Mouse (Mus musculus): Measurements from ENCODE around the gene Fignl1. TPM values are rescaled to one million over a fixed set of nuclear protein-coding genes. Genes with fewer than 3 reads are reported as not detected.

The Fignl1 gene
- polyA plus RNA-seq, 1 experiment from 2014 or later: 53.7 TPM

DNA sequence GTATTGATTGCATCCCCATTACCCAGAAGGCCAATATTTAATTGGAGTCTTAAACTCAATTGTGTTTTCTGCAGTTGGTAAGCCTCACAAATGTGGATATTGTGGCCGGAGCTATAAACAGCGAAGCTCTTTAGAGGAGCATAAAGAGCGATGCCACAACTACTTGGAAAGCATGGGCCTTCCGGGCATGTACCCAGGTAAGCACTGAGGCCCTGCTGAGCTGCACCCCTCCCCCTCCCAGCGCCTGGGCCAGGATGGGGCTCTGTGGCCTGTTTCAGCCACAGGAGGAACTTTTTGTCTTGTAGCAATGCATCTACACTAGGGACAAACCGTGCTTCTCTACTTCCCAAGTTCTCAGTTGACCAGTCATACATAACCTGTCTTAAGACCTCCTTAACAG is 50.6 kb downstream of the Fignl1 start:
- no peak overlapping the region for H3K27ac ChIP-seq
- H3K4me1 ChIP-seq: no peaks in the 10 kb centered on the region
- 66% methylated on average over 6 of the region's 6 CpGs for WGBS
- H3K4me3 ChIP-seq: no peak overlapping the region
- H3K27me3 ChIP-seq: no peaks in the 10 kb centered on the region
- H3K36me3 ChIP-seq: no peaks in the 10 kb centered on the region
- no peak overlapping the region for H3K9ac ChIP-seq
- no peak overlapping the region for H3K4me2 ChIP-seq
- H3K9me3 ChIP-seq: no peaks in the 10 kb centered on the region
- ATAC-seq (ENCODE audit: insufficient number of reproducible peaks, insufficient read depth, low FRiP score, low TSS enrichment, low read depth): no peak

DNA sequence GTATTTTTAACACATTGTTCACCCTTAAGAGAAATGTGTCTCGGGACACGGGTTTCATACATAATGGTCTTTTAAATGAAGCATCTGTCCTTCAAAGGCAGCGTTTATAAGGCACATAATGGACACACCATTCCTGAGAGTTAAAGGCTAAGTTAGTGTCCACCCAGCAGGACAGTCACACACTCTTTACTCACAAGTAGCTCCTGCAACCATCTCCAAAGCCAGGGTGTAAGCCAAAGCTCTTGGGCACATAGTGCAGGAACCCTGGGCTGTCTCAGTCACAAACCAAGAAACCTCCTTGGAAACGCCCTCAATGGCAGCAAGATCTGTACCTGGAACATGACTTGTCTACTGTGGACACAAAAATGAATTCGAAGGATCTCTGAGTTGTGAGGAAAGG is 55.9 kb downstream of the Fignl1 start:
- no peak for ATAC-seq (ENCODE audit: insufficient number of reproducible peaks, insufficient read depth, low FRiP score, low TSS enrichment, low read depth)

DNA sequence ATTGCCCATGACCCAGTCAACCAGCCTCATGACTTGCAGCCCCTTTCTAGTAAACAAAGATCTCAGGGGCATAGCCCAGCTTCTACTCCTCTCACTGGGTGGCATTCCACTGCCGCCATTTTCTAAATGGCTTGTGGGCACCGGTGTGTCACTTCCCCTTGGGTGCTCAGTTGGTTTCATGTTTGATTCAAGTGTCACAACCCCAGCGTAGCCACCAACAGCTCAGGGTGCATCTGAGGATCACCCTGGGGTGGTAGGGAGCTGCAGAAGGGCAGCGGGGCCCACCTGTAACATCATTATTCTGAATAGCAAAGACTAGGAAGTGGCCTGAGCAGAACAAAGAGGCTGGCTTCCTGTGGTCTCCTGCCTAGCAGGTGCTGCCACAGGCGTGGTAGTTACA is 57.7 kb downstream of the Fignl1 start:
- no peaks in the 10 kb centered on the region for H3K9me3 ChIP-seq
- H3K4me2 ChIP-seq: no peak overlapping the region
- no peak overlapping the region for H3K4me3 ChIP-seq
- H3K27ac ChIP-seq: no peak overlapping the region
- no peak for ATAC-seq (ENCODE audit: insufficient number of reproducible peaks, insufficient read depth, low FRiP score, low TSS enrichment, low read depth)
- 87% methylated on average over 5 of the region's 5 CpGs for WGBS
- H3K9ac ChIP-seq: no peak overlapping the region
- H3K4me1 ChIP-seq: no peaks in the 10 kb centered on the region
- H3K36me3 ChIP-seq: no peaks in the 10 kb centered on the region
- no peaks in the 10 kb centered on the region for H3K27me3 ChIP-seq

More for the DNA sequence above, 55.9 kb downstream of the Fignl1 start:
- Histone ChIP-seq H3K27ac (no peak overlapping the region), H3K27me3 (no peaks in the 10 kb centered on the region), H3K36me3 (no peaks in the 10 kb centered on the region), H3K9me3 (no peaks in the 10 kb centered on the region), H3K4me2 (no peak overlapping the region), H3K4me1 (no peaks in the 10 kb centered on the region), H3K4me3 (no peak overlapping the region), H3K9ac (no peak overlapping the region)
- 82% methylated on average over 5 of the region's 5 CpGs for WGBS

DNA sequence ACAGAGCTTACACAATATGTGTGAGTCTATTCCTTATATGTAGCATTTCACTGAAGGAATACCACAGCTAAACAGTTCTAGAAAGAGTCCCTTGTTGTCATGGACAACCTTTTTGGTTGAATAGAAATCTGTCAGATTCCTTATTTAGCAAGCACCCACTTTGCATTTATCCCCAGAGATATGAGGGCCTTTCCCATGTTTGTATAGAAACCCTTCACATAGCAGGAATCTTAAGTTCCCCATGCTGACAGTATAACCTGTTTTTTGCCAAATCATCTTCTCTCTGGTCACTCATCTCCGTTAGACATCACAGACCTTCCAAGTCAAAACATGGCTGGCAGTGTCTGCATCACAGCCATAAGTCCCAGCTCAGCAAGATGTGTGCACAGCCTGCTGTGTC is 64.5 kb downstream of the Fignl1 start:
- H3K4me2 ChIP-seq: no peak overlapping the region
- no peaks in the 10 kb centered on the region for H3K36me3 ChIP-seq
- 46% methylated on average over 1 of the region's 1 CpGs for WGBS
- no peak overlapping the region for H3K4me3 ChIP-seq
- H3K27me3 ChIP-seq: no peaks in the 10 kb centered on the region
- ATAC-seq (ENCODE audit: insufficient number of reproducible peaks, insufficient read depth, low FRiP score, low TSS enrichment, low read depth): no peak
- H3K9me3 ChIP-seq: no peaks in the 10 kb centered on the region
- H3K4me1 ChIP-seq: no peaks in the 10 kb centered on the region
- no peak overlapping the region for H3K27ac ChIP-seq
- no peak overlapping the region for H3K9ac ChIP-seq

DNA sequence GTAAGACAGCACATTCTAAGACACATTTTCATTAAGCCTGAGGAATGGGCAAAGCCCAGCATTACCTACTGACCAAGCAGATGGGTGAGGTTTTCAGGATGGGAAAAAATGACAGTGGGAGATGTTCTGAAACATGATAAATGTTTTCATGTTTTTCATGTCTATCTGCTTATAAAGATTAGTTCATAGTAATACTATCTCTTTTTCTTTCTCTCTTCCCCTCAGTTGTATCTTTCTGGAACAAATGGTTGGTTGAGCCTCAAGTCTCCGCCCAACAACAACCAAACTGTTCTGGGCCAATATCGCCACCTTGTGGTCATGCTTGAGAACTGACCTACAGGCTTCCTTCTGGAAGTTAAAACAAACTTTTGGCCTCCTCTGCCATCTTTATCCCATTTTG is 66.1 kb downstream of the Fignl1 start:
- ATAC-seq (ENCODE audit: insufficient number of reproducible peaks, insufficient read depth, low FRiP score, low TSS enrichment, low read depth): no peak
- Histone ChIP-seq H3K4me3 (no peak overlapping the region), H3K27me3 (no peaks in the 10 kb centered on the region), H3K36me3 (no peaks in the 10 kb centered on the region), H3K27ac (no peak overlapping the region), H3K9ac (no peak overlapping the region), H3K4me2 (no peak overlapping the region), H3K9me3 (no peaks in the 10 kb centered on the region), H3K4me1 (no peaks in the 10 kb centered on the region)
- 31% methylated on average over 2 of the region's 2 CpGs for WGBS

DNA sequence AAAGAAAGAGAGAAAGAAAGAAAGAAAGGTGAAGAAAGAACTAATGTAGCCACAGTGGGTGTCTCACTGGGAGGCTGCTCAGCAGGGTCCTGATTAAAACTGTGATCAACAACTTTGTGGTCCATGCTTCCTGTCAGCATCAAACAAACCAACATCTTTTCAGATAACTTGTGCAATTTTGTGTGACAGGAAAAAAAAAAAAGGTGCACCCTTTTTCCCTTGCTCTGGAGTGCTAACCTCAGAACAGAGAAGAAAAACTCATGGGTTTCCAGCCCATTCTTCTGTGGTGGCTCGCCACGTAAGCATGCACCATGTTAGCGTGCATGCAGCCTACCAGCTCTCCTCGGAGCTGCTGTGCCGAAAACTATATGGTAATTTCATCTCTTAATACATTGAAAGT is 67.2 kb downstream of the Fignl1 start:
- H3K4me3 ChIP-seq: no peak overlapping the region
- no peaks in the 10 kb centered on the region for H3K4me1 ChIP-seq
- H3K9ac ChIP-seq: no peak overlapping the region
- no peaks in the 10 kb centered on the region for H3K36me3 ChIP-seq
- no peak overlapping the region for H3K27ac ChIP-seq
- ATAC-seq (ENCODE audit: insufficient number of reproducible peaks, insufficient read depth, low FRiP score, low TSS enrichment, low read depth): no peak
- no peaks in the 10 kb centered on the region for H3K9me3 ChIP-seq
- whole genome bisulfite sequencing: 86% methylated on average over 5 of the region's 5 CpGs
- no peaks in the 10 kb centered on the region for H3K27me3 ChIP-seq
- H3K4me2 ChIP-seq: no peak overlapping the region

DNA sequence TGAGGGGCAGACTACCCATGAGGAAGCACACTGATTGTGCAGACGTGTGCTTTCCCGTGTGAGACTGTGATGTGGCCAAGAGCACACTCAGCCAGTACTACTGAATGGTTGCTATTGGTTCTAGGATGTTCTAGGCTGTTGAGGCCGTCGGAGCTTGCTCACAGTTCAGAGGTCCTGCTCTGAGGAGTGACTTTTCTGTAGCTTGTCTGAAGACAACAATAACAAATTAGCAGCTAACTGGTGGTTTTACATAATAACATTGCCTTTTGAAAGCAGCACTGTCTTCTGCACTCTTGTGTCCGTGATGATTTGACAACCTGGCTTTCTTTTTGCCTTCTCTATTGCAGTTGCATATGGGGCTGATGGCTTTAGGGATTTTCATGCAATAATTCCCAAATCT is 68.2 kb downstream of the Fignl1 start:
- no peak overlapping the region for H3K4me2 ChIP-seq
- no peaks in the 10 kb centered on the region for H3K27me3 ChIP-seq
- ATAC-seq (ENCODE audit: insufficient number of reproducible peaks, insufficient read depth, low FRiP score, low TSS enrichment, low read depth): no peak
- H3K9ac ChIP-seq: no peak overlapping the region
- WGBS: 73% methylated on average over 5 of the region's 5 CpGs
- no peaks in the 10 kb centered on the region for H3K9me3 ChIP-seq
- H3K4me3 ChIP-seq: no peak overlapping the region
- H3K4me1 ChIP-seq: no peaks in the 10 kb centered on the region
- no peaks in the 10 kb centered on the region for H3K36me3 ChIP-seq
- H3K27ac ChIP-seq: no peak overlapping the region

DNA sequence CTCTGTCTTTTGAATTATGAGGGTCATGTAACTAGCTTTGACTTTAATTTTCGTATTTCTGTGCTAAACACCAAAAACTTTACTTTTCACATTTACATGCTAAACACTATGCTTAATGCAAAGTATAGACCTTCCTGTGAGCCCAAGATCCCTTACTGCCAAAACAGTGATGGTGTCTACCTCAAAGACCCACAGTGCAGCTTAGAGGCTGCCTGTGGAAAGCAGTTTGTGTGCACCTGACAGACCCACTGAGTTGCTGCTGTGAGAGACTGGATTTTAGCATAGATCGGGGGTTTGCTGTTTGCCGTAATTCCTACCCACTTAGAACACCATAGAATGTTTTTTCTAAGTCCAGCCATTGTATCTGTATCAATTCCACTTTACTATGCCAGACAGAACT is 69.7 kb downstream of the Fignl1 start:
- no peak overlapping the region for H3K4me2 ChIP-seq
- no peak for ATAC-seq (ENCODE audit: insufficient number of reproducible peaks, insufficient read depth, low FRiP score, low TSS enrichment, low read depth)
- H3K27me3 ChIP-seq: no peaks in the 10 kb centered on the region
- H3K9ac ChIP-seq: no peak overlapping the region
- H3K27ac ChIP-seq: no peak overlapping the region
- no peaks in the 10 kb centered on the region for H3K36me3 ChIP-seq
- H3K4me1 ChIP-seq: no peaks in the 10 kb centered on the region
- H3K4me3 ChIP-seq: no peak overlapping the region
- WGBS: 89% methylated on average over 3 of the region's 3 CpGs
- H3K9me3 ChIP-seq: no peaks in the 10 kb centered on the region

DNA sequence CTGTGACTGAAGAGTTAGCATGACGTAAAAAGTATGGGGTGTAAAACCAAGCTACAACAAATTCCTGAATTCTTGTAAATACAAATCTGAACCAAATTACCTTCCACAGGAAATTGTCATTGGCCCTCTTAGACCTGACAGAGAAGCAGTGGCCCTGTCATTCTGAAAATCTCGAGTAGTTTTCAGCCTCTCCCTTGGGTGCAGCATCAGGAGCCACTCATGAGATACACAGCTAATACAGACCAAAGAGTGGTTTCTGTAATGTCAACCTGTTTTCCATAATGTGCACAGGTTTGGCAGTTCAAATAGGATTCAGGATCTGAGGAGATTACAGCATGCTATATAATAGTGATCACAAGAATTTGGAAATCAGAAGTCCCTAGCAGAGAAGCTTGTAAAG is 71.2 kb downstream of the Fignl1 start:
- 57% methylated on average over 2 of the region's 2 CpGs for WGBS
- Histone ChIP-seq H3K9me3 (no peaks in the 10 kb centered on the region), H3K36me3 (no peaks in the 10 kb centered on the region), H3K27me3 (no peaks in the 10 kb centered on the region), H3K27ac (no peak overlapping the region), H3K4me3 (no peak overlapping the region), H3K4me1 (no peaks in the 10 kb centered on the region), H3K9ac (no peak overlapping the region), H3K4me2 (no peak overlapping the region)
- ATAC-seq (ENCODE audit: insufficient number of reproducible peaks, insufficient read depth, low FRiP score, low TSS enrichment, low read depth): no peak

Other genes starting within 250 kb of the Fignl1 start
- gene 4930512M02Rik, start 181.1 kb downstream of the Fignl1 start, polyA plus RNA-seq (2015; fragmentation: Nextera tagmentation; extraction: Ambion mirVana): not detected in 2 replicates
- gene Ikzf1, start 124.0 kb downstream of the Fignl1 start, polyA plus RNA-seq (2015; fragmentation: Nextera tagmentation; extraction: Ambion mirVana): 0.80 and 1.8 TPM in 2 replicates
- gene Ddc, start 89.2 kb upstream of the Fignl1 start, polyA plus RNA-seq (2015; fragmentation: Nextera tagmentation; extraction: Ambion mirVana): 5.3 and 5.8 TPM in 2 replicates
- 444 and 498 TPM in 2 replicates for gene Grb10, start 229.7 kb upstream of the Fignl1 start, polyA plus RNA-seq (2015; fragmentation: Nextera tagmentation; extraction: Ambion mirVana)

Data from embryonic facial prominence, embryonic 13.5 days (tissue).